Mouse (Mus musculus) thymus, adult 18-20 months (tissue): ENCODE results near the gene Ets2.

Experiments used
- DNase-seq, 2 experiments: peaks; one replicate each; pipeline ENCODE4 v3.0.0; 2022; ENCODE audit warnings: mixed read lengths in 2 of 2

The Ets2 gene

GRCm38 (mm10) chr16:95770402-95770801 lies 68.5 kb downstream of the Ets2 start:
- DNase-seq, result no peak
